Mouse (Mus musculus) embryo, embryonic 10.5 days (tissue): Measurements from ENCODE around the gene Slc25a19.
A peak's percentile ranks its signal among the peaks of the same experiment; 100 is the strongest.
"Not testable (repeated sequence)": the region's sequence is repeated elsewhere in the genome, so short reads cannot be mapped to it uniquely, and the experiment has no call there.

Experiments
- DNase-seq: peaks from one replicate; pipeline ENCODE4 v3.0.0-alpha.2; 2015; ENCODE audit warnings: low spot score

The Slc25a19 gene

GRCm38 (mm10) chr11:115627705-115628464 is at the start of gene Slc25a19:
Gene Slc25a19, minus strand, starts transcription at chr11:115628295.
- peak; percentile 99 for DNase-seq

DNA sequence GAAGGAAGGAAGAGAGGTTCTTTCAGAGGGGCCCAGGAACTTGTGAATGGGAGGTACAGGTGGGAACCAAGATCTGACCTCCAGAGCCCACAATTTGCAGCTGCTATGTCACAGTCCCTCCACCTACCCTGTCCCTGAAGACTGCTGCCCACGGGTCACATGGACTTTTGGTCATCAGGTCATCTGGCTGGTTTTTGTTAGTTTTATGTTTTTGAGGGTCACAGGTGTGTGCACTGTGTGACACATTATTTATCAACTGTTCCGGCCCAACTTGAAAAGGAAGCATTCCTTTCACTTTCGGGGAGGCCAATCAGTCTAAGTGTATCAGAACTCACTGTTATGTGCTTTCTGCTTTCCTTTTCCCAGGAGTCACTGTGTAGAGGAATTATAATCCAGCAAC is 49.4 kb upstream of the Slc25a19 start:
- DNase-seq = no peak

- DNase-seq = no peak
Measured at GRCm38 (mm10) chr11:115676738-115677137, 48.6 kb upstream of the Slc25a19 start.

- no peak for DNase-seq
Measured at GRCm38 (mm10) chr11:115674235-115674865, 46.3 kb upstream of the Slc25a19 start.

- DNase-seq = no peak
Measured at GRCm38 (mm10) chr11:115673471-115674234, 45.6 kb upstream of the Slc25a19 start.

DNA sequence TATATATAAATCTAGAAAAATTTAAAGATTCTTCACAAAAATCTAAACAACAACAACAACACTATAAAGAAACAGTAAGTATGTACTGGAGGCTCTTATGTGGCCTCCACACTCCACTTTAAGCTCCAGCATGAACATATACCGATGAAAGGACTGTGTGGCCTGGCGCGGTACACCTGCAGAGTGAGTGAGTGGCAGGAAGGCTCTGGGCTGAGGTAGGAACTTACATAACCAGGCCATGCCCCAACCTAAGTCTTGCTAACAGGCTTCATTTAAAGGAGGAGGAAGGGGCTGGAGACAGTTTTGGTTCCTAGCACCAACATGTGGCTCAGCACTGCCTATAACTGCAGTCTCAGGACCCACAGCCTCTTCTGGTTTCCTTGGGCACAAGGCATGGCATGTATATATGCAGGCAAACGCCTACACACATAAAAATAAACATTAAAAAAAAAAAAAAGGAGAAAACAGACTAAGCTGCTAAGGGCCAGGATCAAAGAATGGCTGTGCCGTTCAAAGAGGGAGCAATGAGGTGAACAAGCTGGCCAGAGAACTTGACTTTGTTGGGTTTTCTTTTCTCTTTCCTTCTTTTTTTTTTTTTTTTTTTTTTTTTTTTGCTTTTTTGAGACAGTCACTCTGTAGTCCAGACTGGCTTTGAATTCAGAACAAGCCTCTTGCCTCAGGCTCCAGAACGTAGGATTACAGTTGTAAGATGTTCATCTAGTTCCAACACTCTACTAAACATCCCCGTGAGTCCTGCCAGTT is 44.3 kb upstream of the Slc25a19 start:
- no peak for DNase-seq

- DNase-seq = peak; percentile 6
Measured at GRCm38 (mm10) chr11:115670451-115671050, 42.5 kb upstream of the Slc25a19 start.

DNA sequence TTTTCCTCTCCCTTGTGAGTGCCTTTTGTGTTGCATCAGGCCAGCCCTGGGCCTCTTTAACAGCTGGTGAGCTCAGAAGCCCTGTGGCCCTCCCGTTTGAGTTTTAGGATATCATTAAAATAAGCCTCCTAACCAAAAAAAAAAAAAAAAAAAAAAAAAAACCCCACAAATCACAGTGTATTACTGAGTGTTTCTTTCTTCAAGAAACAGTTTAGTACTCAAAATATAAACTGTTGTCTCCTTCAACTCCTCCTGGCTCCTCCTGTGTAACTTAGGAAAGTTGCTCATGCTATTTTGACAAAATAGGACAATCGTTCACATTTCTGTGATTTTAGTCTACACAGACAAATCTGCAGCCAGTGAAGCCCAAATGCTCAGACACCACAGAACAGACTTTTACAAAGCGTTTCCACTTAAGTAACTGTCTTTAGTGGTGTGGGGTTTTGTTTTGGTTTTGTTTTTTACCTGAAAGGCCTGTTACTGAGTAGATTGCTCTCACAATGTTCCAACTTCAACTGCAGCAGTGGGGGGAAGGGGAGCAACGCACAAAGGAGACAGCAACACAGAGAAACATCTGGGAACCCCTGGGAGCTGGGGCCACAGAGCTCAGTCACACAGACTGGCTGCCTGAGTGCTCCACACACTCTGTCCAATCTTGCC is 35.7 kb upstream of the Slc25a19 start:
- DNase-seq = no peak

- no peak for DNase-seq
Measured at GRCm38 (mm10) chr11:115660376-115660775, 32.3 kb upstream of the Slc25a19 start.

DNA sequence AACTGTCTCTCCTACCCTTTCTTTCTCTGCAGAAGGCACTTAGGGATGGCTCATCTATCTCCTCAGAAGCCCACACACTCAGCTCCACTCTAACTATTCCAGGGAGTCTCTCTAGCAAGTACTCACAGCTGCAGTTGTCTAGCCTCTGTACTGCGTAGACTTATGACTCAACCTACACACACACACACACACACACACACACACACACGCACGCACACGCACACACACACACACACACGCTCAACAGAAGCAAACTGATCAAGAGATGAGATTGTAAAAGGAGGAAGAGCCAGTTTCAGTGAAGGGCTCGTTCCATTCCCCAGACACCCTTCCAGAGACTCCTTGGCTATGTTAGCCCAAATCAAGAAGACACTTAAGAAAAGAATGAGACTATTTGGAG is 30.4 kb upstream of the Slc25a19 start:
- no peak for DNase-seq

GRCm38 (mm10) chr11:115654128-115654527 is 26.0 kb upstream of the Slc25a19 start:
- DNase-seq = no peak

- DNase-seq = no peak
Measured at GRCm38 (mm10) chr11:115653194-115653593, 25.1 kb upstream of the Slc25a19 start.

- DNase-seq = no peak
Measured at GRCm38 (mm10) chr11:115651680-115652079, 23.6 kb upstream of the Slc25a19 start.

GRCm38 (mm10) chr11:115649706-115650105 is 21.6 kb upstream of the Slc25a19 start:
- no peak for DNase-seq

DNA sequence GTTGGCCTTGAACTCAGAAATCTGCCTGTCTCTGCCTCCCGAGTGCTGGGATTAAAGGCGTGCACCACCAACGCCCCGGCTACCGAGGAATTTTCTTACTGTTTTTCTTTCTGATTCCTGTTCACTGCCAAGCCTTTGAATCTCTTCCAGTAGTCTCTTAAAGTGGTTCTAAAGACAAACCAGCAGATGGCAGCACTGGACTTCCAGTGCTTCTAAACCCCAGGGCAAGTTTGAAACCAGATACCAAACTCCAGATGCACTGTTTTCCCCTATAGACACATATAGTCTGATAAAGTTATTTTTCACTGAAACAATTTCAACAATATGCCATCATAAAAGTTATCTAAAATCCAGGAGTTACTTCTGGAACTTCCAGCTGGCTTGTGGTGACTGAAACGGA is 19.4 kb upstream of the Slc25a19 start:
- DNase-seq = peak; percentile 87

- DNase-seq = no peak
Measured at GRCm38 (mm10) chr11:115646439-115646838, 18.3 kb upstream of the Slc25a19 start.

DNA sequence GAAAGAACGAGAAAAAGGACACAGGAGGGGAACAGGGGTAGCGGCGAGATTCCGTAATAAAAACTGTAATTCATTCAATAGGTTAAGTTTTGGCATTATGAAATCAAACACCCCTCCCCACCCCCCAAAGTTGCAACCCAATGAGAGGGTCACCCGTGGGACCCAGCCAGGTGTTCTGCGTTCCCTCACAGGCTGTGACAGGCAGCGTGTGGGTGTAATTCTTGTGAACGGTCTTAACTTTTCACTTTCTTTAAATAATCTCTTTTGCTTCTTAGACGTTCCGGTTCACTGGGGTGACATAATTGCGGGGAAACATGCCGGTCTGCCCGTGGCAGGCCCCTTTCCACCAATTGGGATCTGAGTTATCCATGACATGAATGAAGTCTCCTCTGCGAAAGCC is 17.4 kb upstream of the Slc25a19 start:
- DNase-seq = not testable (repeated sequence)

DNA sequence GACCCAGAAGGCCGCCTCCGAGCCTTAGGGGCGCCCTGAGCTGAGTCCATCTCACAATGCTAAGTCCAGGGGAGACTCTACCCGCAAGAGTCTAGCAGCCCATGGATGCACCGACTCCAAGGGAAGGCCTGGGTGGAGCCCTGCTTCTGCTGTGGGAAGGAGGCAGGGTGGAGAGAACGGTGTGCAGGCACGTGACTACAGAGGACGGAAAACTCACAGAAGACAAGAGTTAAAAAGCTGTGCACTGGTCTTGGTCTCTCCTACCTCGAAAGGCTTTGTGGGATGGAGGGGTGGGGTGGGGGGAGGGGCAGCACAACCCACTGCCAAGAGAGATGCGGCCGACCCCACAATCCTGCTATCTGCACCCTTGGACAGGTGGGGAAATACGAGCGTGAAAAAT is 16.2 kb upstream of the Slc25a19 start:
- no peak for DNase-seq

GRCm38 (mm10) chr11:115643265-115643664 is 15.2 kb upstream of the Slc25a19 start:
- no peak for DNase-seq

DNA sequence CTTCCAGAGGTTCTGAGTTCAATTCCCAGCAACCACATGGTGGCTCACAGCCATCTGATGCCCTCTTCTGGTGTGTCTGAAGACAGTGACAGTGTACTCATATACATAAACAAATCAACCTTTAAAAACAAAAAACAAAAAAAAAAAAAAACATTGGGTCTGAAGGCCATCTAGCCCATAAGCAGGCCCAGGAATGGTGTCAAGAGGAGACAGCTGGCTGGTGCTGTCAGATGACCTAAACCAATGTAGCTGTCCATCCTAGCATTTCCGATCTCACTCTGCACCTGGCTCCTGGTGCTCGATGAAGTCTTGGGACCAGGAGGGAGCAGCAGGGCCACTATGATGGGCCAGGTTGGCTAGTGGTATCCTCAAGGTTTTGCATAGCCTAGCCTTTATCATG is 14.6 kb upstream of the Slc25a19 start:
- no peak for DNase-seq

DNA sequence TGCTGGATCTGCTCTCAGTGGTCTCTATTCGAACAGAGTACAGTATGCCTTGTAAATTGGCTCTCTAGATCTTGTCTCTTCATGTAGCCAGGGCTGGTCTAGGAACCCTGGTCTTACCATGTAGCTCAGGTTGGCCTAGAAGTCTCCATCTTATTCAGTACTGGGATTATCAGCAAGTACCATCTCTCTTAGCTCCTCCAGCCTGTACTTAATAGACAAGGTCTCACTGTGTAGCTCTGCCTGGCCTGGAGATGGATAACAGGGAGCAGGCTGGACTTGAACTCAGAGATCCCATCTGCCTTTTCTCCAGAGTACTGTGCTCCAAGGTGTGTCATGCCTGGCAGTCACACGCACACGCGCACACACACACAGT is 13.6 kb upstream of the Slc25a19 start:
- no peak for DNase-seq
